34 mouse cellular contexts compared by ENCODE assay signal in genomic region chr5:143918120-143918519, GRCm38 (mm10). TPM values are rescaled to one million over a fixed set of nuclear protein-coding genes. Genes with fewer than 3 reads are reported as not detected.
"Had no signal": no experiment of that assay in that cellular context is flagged by ENCODE, and none has a peak within 500 bp of the region (broad histone marks: within the 10 kb centered on the region; RNA-seq: fewer than 3 reads in every experiment).

No protein-coding gene starts in this region.

- H3K27ac ChIP-seq: limb, embryonic 10.5 days; limb, embryonic 12.5 days; limb, embryonic 13.5 days; limb, embryonic 15.5 days; liver, embryonic 12.5 days; liver, embryonic 13.5 days; liver, embryonic 14.5 days; liver, embryonic 15.5 days; lung, embryonic 15.5 days; macrophage; midbrain, embryonic 10.5 days; midbrain, embryonic 12.5 days; midbrain, embryonic 13.5 days; midbrain, embryonic 15.5 days; neural tube, embryonic 12.5 days had no signal

- H3K4me1 ChIP-seq: limb, embryonic 10.5 days; limb, embryonic 12.5 days; limb, embryonic 13.5 days; limb, embryonic 15.5 days; liver, embryonic 12.5 days; liver, embryonic 13.5 days; liver, embryonic 15.5 days; lung, embryonic 15.5 days; megakaryocyte, embryonic 14.5 days; midbrain, embryonic 10.5 days; midbrain, embryonic 12.5 days; midbrain, embryonic 13.5 days; midbrain, embryonic 15.5 days; neural tube, embryonic 12.5 days had no signal

- H3K27me3 ChIP-seq: limb, embryonic 12.5 days; limb, embryonic 13.5 days; limb, embryonic 15.5 days; liver, embryonic 12.5 days; liver, embryonic 13.5 days; liver, embryonic 15.5 days; lung, embryonic 15.5 days; megakaryocyte, embryonic 14.5 days; midbrain, embryonic 12.5 days; midbrain, embryonic 13.5 days; midbrain, embryonic 15.5 days; neural tube, embryonic 12.5 days had no signal

- H3K4me3 ChIP-seq: limb, embryonic 10.5 days; limb, embryonic 12.5 days; limb, embryonic 13.5 days; limb, embryonic 15.5 days; liver, embryonic 12.5 days; liver, embryonic 13.5 days; liver, embryonic 15.5 days; lung, embryonic 15.5 days; megakaryocyte, embryonic 14.5 days; midbrain, embryonic 10.5 days; midbrain, embryonic 12.5 days; midbrain, embryonic 13.5 days; midbrain, embryonic 15.5 days; myocyte; neural tube, embryonic 12.5 days had no signal

- ATAC-seq: midbrain, embryonic 13.5 days; midbrain, embryonic 15.5 days; midbrain, embryonic 16.5 days had no signal

- H3K9ac ChIP-seq: limb, embryonic 12.5 days; limb, embryonic 13.5 days; limb, embryonic 15.5 days; liver, embryonic 12.5 days; liver, embryonic 13.5 days; liver, embryonic 14.5 days; liver, embryonic 15.5 days; liver, postnatal 0 days; lung, embryonic 14.5 days; lung, embryonic 15.5 days; midbrain, embryonic 12.5 days; midbrain, embryonic 13.5 days; midbrain, embryonic 15.5 days; neural tube, embryonic 12.5 days had no signal

- H3K9me3 ChIP-seq: limb, embryonic 10.5 days; limb, embryonic 12.5 days; limb, embryonic 13.5 days; limb, embryonic 15.5 days; liver, embryonic 12.5 days; liver, embryonic 13.5 days; liver, embryonic 15.5 days; lung, embryonic 15.5 days; megakaryocyte, embryonic 14.5 days; midbrain, embryonic 10.5 days; midbrain, embryonic 12.5 days; midbrain, embryonic 13.5 days; midbrain, embryonic 15.5 days; neural tube, embryonic 12.5 days had no signal

- H3K4me2 ChIP-seq: limb, embryonic 12.5 days; limb, embryonic 13.5 days; limb, embryonic 15.5 days; liver, embryonic 11.5 days; liver, embryonic 12.5 days; liver, embryonic 13.5 days; liver, embryonic 15.5 days; lung, embryonic 14.5 days; lung, embryonic 15.5 days; midbrain, embryonic 11.5 days; midbrain, embryonic 12.5 days; midbrain, embryonic 13.5 days; midbrain, embryonic 15.5 days; neural tube, embryonic 12.5 days had no signal

RNA-seq across cellular contexts. Expression of gene Gm42421, which starts 9.9 kb away (rescaled TPM):
- total RNA-seq: liver, adult 2 months; megakaryocyte-erythroid progenitor cell, adult 5-6 weeks; midbrain, postnatal 0 days; monocyte, adult 5-6 weeks had no signal
- polyA plus RNA-seq: liver, adult 2 months; liver, embryonic 13.5 days; liver, postnatal 0 days; lung, adult 2 months; lung, embryonic 16.5 days; lung, postnatal 0 days had no signal

RNA-seq across cellular contexts. Expression of gene Rsph10b, which starts 14.7 kb away (rescaled TPM):
- total RNA-seq: liver, adult 2 months had no signal
- polyA plus RNA-seq: liver, adult 2 months; macrophage; myocyte had no signal

RNA-seq across cellular contexts. Expression of gene Ankrd61, which starts 20.6 kb away (rescaled TPM):
- total RNA-seq: left cerebral cortex, postnatal 14 days; left cerebral cortex, postnatal 25 days; left cerebral cortex, postnatal 36 days; liver, adult 2 months; megakaryocyte progenitor cell, adult 5-6 weeks; megakaryocyte, adult 5-6 weeks; megakaryocyte-erythroid progenitor cell, adult 5-6 weeks; midbrain, postnatal 0 days had no signal
- polyA plus RNA-seq: liver, adult 2 months; liver, postnatal 0 days; macrophage had no signal
